Mouse (Mus musculus) small intestine, adult 2 months (tissue): ENCODE measurements around the gene Ak2. TPM values are rescaled to one million over a fixed set of nuclear protein-coding genes. Genes with fewer than 3 reads are reported as not detected.

Source experiments
- H3K27ac ChIP-seq: fragments of 200-500 bp; 2 replicates; pipeline ENCODE4 v1.5.1; 2012; ENCODE audit warnings: low read depth, low read length, control low read depth, inconsistent platforms; ENCODE audit not compliant: insufficient read depth
- H3K27me3 ChIP-seq: fragments of 200-500 bp; 2 replicates; pipeline ENCODE4 v1.6.1; 2012; ENCODE audit warnings: mild to moderate bottlenecking, moderate library complexity, low read length, inconsistent platforms; ENCODE audit not compliant: control insufficient read depth, insufficient read depth
- H3K36me3 ChIP-seq: fragments of 200-500 bp; 2 replicates; pipeline ENCODE4 v1.6.1; 2012; ENCODE audit warnings: mild to moderate bottlenecking, low read length, control low read depth, inconsistent platforms; ENCODE audit not compliant: control insufficient read depth, insufficient read depth
- H3K4me1 ChIP-seq: fragments of 200-500 bp; 2 replicates; pipeline ENCODE4 v1.6.1; 2012; ENCODE audit warnings: low read length, inconsistent platforms, mixed read lengths; ENCODE audit not compliant: control insufficient read depth, insufficient read depth, insufficient read length
- H3K4me3 ChIP-seq: fragments of 200-500 bp; 2 replicates; pipeline ENCODE4 v1.5.1; 2012; ENCODE audit warnings: low read depth, mild to moderate bottlenecking, control low read depth, inconsistent platforms, low read length, moderate library complexity
- CTCF ChIP-seq: fragments of 200-500 bp; IDR thresholded peaks from 2 replicates; pipeline ENCODE4 v1.5.1; 2012; ENCODE audit warnings: low read depth, mild to moderate bottlenecking, control low read depth, inconsistent platforms, low read length, moderate library complexity, mixed read lengths; ENCODE audit not compliant: insufficient replicate concordance, insufficient read length; ENCODE audit errors: extremely low read depth
- POLR2A ChIP-seq: fragments of 200-500 bp; IDR thresholded peaks from 2 replicates; pipeline ENCODE4 v1.6.1; 2012; ENCODE audit warnings: low read depth, mild to moderate bottlenecking, control low read depth, inconsistent platforms, low read length, moderate library complexity
- WGBS: fragments of 180-500 bp; shearing (Covaris S2); methylation state at CpG from one replicate; pipeline ENCODE4 v1.1.7; 2018; 5-methylcytosine and 5-hydroxymethylcytosine counted together
- polyA plus RNA-seq: library from polyadenylated mRNA; depleted of rRNA; stranded (reverse); fragments of >200 nt; gene quantifications from 2 replicates; pipeline ENCODE4 v1.2.3, GENCODE M21; 2012

Gene Ak2
- polyA plus RNA-seq, 1 experiment, result 79.2 TPM

- Histone ChIP-seq H3K27me3 (no peaks in the 10 kb centered on the region), H3K4me3 (no peak overlapping the region), H3K4me1 (peaks cover 7% of the 10 kb centered on the region), H3K27ac (no peak overlapping the region), H3K36me3 (no peaks in the 10 kb centered on the region)
- 86% methylated on average over 5 of the region's 5 CpGs for WGBS
- no peak for TF ChIP-seq CTCF
- TF ChIP-seq POLR2A, result no peak
Observed at GRCm38 (mm10) chr4:128953851-128954250, 37.9 kb upstream of the Ak2 start.

GRCm38 (mm10) chr4:128957155-128957911 lies 34.4 kb upstream of the Ak2 start:
- Histone ChIP-seq H3K36me3 (no peaks in the 10 kb centered on the region), H3K4me3 (no peak overlapping the region), H3K27me3 (peaks cover 3% of the 10 kb centered on the region; the same call in 1 of the 2 replicates), H3K4me1 (peaks cover 3% of the 10 kb centered on the region), H3K27ac (no peak overlapping the region)
- no peak for TF ChIP-seq POLR2A
- peak; percentile 90; the same call in 1 of the 2 replicates for TF ChIP-seq CTCF
- 37% methylated on average over 11 of the region's 11 CpGs for WGBS

GRCm38 (mm10) chr4:128958156-128958555 lies 33.6 kb upstream of the Ak2 start:
- Histone ChIP-seq H3K4me3 (no peak overlapping the region), H3K27me3 (peaks cover 3% of the 10 kb centered on the region; the same call in 1 of the 2 replicates), H3K4me1 (peaks cover 3% of the 10 kb centered on the region), H3K27ac (no peak overlapping the region), H3K36me3 (no peaks in the 10 kb centered on the region)
- 85% methylated on average over 11 of the region's 11 CpGs for WGBS
- TF ChIP-seq CTCF (no peak), POLR2A (no peak)

- peaks cover 3% of the 10 kb centered on the region; the same call in 1 of the 2 replicates for H3K27me3 ChIP-seq
- H3K36me3 ChIP-seq, result no peaks in the 10 kb centered on the region
- no peak for TF ChIP-seq POLR2A
- no peak for TF ChIP-seq CTCF
- no peak overlapping the region for H3K27ac ChIP-seq
- peaks cover 3% of the 10 kb centered on the region for H3K4me1 ChIP-seq
- 81% methylated on average over 8 of the region's 8 CpGs for WGBS
- H3K4me3 ChIP-seq, result no peak overlapping the region
Observed at GRCm38 (mm10) chr4:128958849-128959248, 32.9 kb upstream of the Ak2 start.

- 76% methylated on average over 17 of the region's 17 CpGs for WGBS
- Histone ChIP-seq H3K4me1 (peaks cover 3% of the 10 kb centered on the region), H3K27me3 (peaks cover 3% of the 10 kb centered on the region; the same call in 1 of the 2 replicates), H3K36me3 (no peaks in the 10 kb centered on the region), H3K4me3 (no peak overlapping the region), H3K27ac (no peak overlapping the region)
- TF ChIP-seq POLR2A (no peak), CTCF (no peak)
Observed at GRCm38 (mm10) chr4:128959676-128960075, 32.1 kb upstream of the Ak2 start.

- Histone ChIP-seq H3K4me3 (peak overlapping the region; percentile 74), H3K27me3 (peaks cover 3% of the 10 kb centered on the region; the same call in 1 of the 2 replicates), H3K27ac (no peak overlapping the region), H3K36me3 (no peaks in the 10 kb centered on the region), H3K4me1 (peaks cover 3% of the 10 kb centered on the region)
- WGBS, result 20% methylated on average over 16 of the region's 16 CpGs
- TF ChIP-seq CTCF (no peak), POLR2A (no peak)
Observed at GRCm38 (mm10) chr4:128961301-128962028, 30.3 kb upstream of the Ak2 start.
